Mouse (Mus musculus): ENCODE results near the gene 1700001F09Rik.
"Not testable (repeated sequence)": the region's sequence is repeated elsewhere in the genome, so short reads cannot be mapped to it uniquely, and the experiment has no call there.

Gene 1700001F09Rik

DNA sequence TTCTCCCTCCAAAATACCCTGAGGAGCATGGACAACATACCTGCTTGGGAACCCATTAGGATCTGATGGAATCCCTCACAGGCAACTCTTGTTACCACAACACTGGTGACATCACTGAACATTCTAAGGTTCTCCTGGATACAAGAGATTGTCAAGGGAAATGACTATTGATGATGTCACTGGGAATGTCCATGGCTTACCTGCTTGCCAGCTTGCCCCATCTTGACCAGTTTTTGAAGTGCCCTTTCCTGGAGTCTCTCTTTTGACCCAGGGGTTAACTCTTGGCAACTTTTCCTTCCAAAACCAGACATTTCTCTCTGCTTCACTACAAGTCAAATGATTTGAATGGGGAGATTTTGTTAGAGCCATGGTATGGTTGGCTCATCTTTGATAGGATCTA lies at the start of gene 1700001F09Rik:
TSS of gene 1700001F09Rik (minus strand) at position 101 of the 400 bp plus-strand sequence.
- not testable (repeated sequence) for DNase-seq (ENCODE audit: low read depth in 2 of 2, low spot score in 2 of 2)

DNA sequence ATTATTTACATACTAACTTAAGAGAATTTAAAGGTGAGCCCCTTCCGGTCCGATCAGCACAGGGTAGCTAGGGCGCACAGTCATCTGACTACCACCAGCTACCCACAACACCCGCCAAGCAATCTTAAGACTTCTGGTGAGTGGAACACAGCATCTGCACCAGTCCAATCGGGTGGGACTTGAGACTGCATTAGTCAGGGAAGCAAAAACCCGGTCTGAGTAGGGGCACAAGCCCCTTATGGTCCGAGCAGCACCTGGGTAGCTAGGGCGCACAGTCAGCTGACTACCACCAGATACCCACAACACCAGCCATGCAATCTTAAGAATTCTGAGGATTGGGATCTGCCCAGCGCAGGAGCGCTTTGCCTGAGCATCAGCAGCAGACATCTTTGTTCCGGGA lies 14.1 kb upstream of the 1700001F09Rik start:
- DNase-seq (ENCODE audit: low read depth in 2 of 2, low spot score in 2 of 2) = not testable (repeated sequence)

DNA sequence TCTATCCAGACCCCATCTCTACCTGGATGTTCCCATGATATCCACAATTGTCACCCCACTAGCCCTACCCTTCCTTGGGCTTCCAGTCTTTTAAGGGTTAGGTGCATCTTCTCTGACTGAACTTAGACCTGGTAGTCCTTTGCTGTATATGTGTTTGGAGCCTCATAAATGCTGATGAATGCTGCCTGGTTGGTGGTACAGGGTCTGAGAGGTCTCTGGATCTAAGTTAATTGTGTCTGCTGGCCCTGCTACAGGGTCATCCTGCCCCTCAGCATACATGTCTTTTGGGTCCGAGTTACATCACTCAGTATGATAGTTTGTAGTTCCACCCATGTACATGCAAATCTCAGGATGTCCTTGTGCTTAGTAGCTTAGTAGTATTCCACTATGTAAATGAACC lies 11.6 kb upstream of the 1700001F09Rik start:
- not testable (repeated sequence) for DNase-seq (ENCODE audit: low read depth in 2 of 2, low spot score in 2 of 2)

DNA sequence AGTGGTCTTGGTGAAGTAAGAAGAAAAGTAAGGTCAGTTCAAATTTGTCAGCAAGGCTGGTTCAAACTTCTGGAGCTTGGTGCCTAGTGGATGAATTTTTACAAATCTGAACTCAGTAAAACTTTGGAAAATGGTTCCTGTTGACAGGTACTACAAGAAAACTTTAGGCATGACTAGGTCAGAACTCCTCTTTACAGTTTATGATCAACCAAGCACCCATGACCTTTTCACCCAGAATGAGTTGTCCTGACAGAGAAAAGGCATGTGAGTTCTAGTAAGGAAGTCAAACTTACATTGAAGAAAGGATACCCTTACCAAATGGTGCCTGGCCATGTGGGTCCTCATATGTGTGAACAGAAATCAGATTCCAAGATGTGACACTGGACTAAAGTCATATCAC lies 9.9 kb upstream of the 1700001F09Rik start:
- DNase-seq (ENCODE audit: low read depth in 2 of 2, low spot score in 2 of 2) = not testable (repeated sequence)

DNA sequence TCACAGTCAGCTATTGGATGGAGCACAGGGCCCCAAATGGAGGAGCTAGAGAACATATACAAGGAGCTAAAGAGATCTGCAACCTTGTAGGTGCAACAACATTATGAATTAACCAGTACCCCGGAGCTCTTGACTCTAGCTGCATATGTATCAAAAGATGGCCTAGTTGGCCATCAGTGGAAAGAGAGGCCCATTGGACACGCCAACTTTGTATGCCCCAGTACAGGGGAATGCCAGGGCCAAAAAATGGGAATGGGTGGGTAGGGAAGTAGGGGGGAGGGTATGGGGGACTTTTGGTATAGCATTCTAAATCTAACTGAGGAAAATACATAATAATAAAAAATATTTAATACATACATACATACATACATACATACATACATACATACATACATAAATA lies 5.3 kb upstream of the 1700001F09Rik start:
- DNase-seq (ENCODE audit: low read depth in 2 of 2, low spot score in 2 of 2) = not testable (repeated sequence)

DNA sequence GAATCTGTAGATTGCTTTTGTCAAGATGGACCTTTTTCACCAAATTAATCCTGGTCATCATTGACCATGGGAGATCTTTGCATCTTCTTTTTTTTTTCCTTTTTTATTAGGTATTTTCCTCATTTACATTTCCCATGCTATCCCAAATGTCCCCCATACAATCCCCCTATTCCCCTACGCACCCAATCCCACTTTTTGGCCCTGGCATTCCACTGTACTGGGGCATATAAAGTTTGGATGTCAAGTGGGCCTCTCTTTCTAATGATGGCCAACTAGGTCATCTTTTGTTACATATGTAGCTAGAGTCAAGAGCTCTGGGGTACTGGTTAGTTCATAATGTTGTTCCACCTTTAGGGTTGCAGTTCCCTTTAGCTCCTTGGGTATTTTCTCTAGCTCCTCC lies 10.0 kb downstream of the 1700001F09Rik start:
- DNase-seq (ENCODE audit: low read depth in 2 of 2, low spot score in 2 of 2) = not testable (repeated sequence)

DNA sequence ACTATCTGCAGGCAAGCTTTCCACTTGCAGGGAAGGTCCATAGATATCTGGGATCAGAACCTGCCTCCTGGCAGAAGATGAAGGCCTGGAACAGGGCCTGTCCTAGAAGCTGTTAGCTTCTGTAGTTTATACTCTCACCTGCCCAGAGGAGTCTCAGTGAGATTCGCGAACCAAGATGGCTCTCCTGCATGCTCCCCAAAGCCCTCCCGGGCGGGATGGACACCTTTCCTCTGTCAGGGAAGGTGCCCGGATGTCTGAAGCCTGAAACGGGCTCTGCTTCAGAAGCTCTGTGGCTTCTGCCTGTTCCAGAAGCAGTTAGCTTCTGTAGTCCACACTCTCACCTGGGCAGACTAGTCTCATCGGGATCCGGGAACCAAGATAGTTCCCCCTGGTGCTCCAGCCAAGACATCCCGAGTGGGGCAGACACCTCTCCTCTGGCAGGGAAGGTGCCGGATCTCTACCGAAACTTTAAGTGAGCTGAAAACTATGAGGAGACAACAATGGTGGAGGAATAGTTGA lies 16.2 kb downstream of the 1700001F09Rik start:
- not testable (repeated sequence) for DNase-seq (ENCODE audit: low read depth in 2 of 2, low spot score in 2 of 2)

DNA sequence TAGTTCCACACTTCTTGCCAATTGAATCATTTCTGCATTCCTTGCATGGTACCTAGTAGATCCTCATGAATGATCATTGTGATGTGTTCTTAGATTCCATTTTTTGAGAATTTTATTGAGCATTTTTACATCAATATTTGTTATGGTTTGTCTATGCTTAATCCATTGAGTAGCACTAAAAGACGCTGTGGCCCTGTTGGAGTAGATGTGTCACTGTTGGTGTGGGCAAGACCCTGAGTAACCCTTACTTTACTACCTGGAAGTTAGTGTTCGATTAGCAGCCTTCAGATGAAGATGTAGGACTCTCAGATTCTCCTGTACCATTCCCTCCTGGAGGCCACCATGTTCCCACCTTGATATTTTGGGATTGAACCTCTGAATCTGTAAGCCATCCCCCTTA lies 19.0 kb downstream of the 1700001F09Rik start:
- not testable (repeated sequence) for DNase-seq (ENCODE audit: low read depth in 2 of 2, low spot score in 2 of 2)

DNA sequence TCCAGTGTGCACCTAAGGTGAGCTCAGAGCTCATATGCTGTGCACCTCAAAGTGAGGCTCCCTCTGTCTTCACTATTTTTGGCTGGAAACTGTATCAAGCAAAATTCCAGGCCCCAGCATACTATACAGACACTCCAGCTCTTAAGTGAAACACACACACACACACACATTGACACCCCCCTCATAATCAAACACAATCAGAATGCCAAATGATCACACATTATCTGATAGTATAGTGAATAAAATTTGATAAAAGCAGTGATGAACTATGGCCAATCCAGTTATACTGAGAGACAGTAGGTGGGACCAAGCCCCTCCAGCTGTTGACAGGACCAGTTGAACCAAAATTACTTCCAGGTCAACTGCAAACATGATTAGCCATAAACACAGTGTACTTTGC lies 28.1 kb downstream of the 1700001F09Rik start:
- not testable (repeated sequence) for DNase-seq (ENCODE audit: low read depth in 2 of 2, low spot score in 2 of 2)

DNA sequence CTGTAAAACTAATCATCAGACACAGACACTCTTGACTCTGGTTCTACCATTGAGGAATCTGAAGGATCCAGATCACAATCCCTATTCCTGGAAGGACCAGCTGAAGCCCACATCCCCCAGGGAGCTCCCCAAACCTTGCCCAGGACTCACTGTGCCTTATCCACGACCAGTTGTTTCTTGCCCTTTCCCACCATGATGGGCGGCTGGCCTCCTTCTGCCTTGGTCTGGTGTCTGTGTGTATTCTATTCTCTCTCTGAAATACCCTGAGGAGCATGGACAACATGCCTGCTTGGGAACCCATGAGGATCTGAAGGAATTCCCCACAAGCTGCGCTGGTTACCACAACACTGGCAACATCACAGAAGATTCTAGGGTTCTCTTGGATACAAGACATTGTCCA lies 54.1 kb downstream of the 1700001F09Rik start, which contains the start of gene Gm8127:
TSS of gene Gm8127 (minus strand) at position 330 of the 400 bp plus-strand sequence.
- not testable (repeated sequence) for DNase-seq (ENCODE audit: low read depth in 2 of 2, low spot score in 2 of 2)

Data from CD8-positive naive resting alpha-beta T cell, adult 2 months (primary cell).